Mouse (Mus musculus) lung, embryonic 14.5 days (tissue): ENCODE results near the gene Ppp1r12b. TPM values are rescaled to one million over a fixed set of nuclear protein-coding genes. Genes with fewer than 3 reads are reported as not detected.
A peak's percentile ranks its signal among the peaks of the same experiment; 100 is the strongest.

Experiments used
- ATAC-seq: fragments of 200-750 bp; cut with Nextera tagmentation; 2 replicates; pipeline ENCODE4 v1.8.0; 2017; ENCODE audit warnings: mild to moderate bottlenecking, moderate TSS enrichment, moderate library complexity; ENCODE audit not compliant: insufficient read depth
- DNase-seq: peaks from one replicate; pipeline ENCODE4 v3.0.0-alpha.2; 2015
- H3K27ac ChIP-seq: fragments of 300-500 bp; sonication (generic); 2 replicates; pipeline ENCODE4 v1.5.1; 2014; ENCODE audit warnings: low read depth, mild to moderate bottlenecking, moderate library complexity
- H3K27me3 ChIP-seq: fragments of 300-500 bp; sonication (generic); 2 replicates; pipeline ENCODE4 v1.6.1; 2014; ENCODE audit warnings: low read length, control low read depth; ENCODE audit not compliant: insufficient read depth
- H3K36me3 ChIP-seq: fragments of 300-500 bp; sonication (generic); 2 replicates; pipeline ENCODE4 v1.6.1; 2014; ENCODE audit warnings: control low read depth; ENCODE audit not compliant: insufficient read depth
- H3K4me1 ChIP-seq: fragments of 300-500 bp; sonication (generic); 2 replicates; pipeline ENCODE4 v1.6.1; 2014; ENCODE audit warnings: antibody characterized with exemption, control low read depth; ENCODE audit not compliant: insufficient read depth
- H3K4me2 ChIP-seq: fragments of 300-500 bp; sonication (generic); 2 replicates; pipeline ENCODE4 v1.6.1; 2014; ENCODE audit warnings: mild to moderate bottlenecking
- H3K4me3 ChIP-seq: fragments of 300-500 bp; sonication (generic); 2 replicates; pipeline ENCODE4 v1.5.1; 2014; ENCODE audit warnings: low read depth, low read length
- H3K9ac ChIP-seq: fragments of 300-500 bp; sonication (generic); 2 replicates; pipeline ENCODE4 v1.6.1; 2014
- H3K9me3 ChIP-seq: fragments of 300-500 bp; sonication (generic); 2 replicates; pipeline ENCODE4 v1.6.1; 2016; ENCODE audit warnings: low read depth, low read length, control low read depth
- CTCF ChIP-seq: IDR thresholded peaks from 2 replicates; pipeline ENCODE4 v1.5.1; 2016; ENCODE audit warnings: antibody characterized with exemption, low read depth
- WGBS: fragments of 180-500 bp; shearing (Covaris S2); extraction: QIAGEN DNeasy Blood & Tissue Kit; methylation state at CpG from one replicate; pipeline ENCODE4 v1.1.7; 2014; 5-methylcytosine and 5-hydroxymethylcytosine counted together
- polyA plus RNA-seq: library from polyadenylated mRNA; unstranded; fragments of >200 nt; fragmentation: Nextera tagmentation; extraction: Ambion mirVana; gene quantifications from 2 replicates; pipeline ENCODE4 v1.2.1, GENCODE M21; 2014

The Ppp1r12b gene
- polyA plus RNA-seq, 1 experiment from 2014 or later, result 11.5 TPM

DNA sequence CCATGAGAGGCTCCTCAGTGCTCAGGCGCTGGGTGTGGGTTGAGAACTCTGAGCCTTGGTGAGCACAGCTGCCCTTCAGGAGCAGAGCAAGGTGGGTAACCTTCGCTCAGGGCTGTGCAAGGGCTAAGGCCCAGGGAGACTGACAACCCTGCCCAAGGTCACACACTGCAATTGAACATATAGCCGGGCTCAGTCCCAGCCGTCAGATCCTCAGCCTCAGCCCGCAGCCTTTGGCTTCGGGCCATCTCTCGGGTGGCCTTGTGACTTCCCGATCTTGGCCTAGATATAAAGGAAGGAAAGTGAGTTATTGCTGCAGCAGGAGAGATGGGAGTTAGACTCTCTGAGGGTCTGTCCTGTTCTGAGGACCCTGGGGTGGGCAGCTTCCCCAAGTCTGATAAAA lies 228.5 kb downstream of the Ppp1r12b start:
- H3K27ac ChIP-seq, result no peak overlapping the region
- H3K9me3 ChIP-seq, result no peaks in the 10 kb centered on the region
- DNase-seq (peak; percentile 66), ATAC-seq (0 out of 2 replicates have a peak, but pooled peaks have one; percentile 35)
- no peak overlapping the region for H3K4me3 ChIP-seq
- no peak overlapping the region for H3K4me2 ChIP-seq
- H3K9ac ChIP-seq, result no peak overlapping the region
- 44% methylated on average over 8 of the region's 8 CpGs for WGBS
- no peaks in the 10 kb centered on the region for H3K36me3 ChIP-seq
- H3K27me3 ChIP-seq, result no peaks in the 10 kb centered on the region
- no peaks in the 10 kb centered on the region for H3K4me1 ChIP-seq
- no peak for TF ChIP-seq CTCF

DNA sequence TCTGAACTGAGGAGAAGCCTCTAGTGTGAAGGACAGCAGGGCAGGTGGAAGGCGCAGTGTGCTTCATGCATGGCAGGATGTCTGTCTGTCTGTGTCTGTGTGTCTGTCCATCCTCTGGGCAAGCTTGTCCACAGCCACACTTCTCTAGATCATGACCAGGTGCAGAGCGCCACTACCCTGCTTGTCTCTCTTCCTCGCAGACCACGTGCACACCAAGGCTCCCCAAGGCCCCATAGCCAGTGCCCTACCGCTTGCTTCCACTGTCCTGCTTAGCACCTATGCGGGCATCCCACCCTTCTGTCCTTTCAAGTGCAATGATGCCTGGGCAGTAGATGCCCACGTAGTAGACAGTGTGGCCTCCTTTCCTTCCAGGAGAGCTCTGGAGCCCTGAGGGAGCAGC lies 229.3 kb downstream of the Ppp1r12b start:
- Histone ChIP-seq H3K27ac (no peak overlapping the region), H3K9ac (no peak overlapping the region), H3K36me3 (no peaks in the 10 kb centered on the region), H3K9me3 (no peaks in the 10 kb centered on the region), H3K4me1 (no peaks in the 10 kb centered on the region), H3K27me3 (no peaks in the 10 kb centered on the region), H3K4me2 (no peak overlapping the region), H3K4me3 (no peak overlapping the region)
- ATAC-seq (no peak), DNase-seq (no peak)
- no peak for TF ChIP-seq CTCF
- WGBS, result 94% methylated on average over 7 of the region's 7 CpGs

DNA sequence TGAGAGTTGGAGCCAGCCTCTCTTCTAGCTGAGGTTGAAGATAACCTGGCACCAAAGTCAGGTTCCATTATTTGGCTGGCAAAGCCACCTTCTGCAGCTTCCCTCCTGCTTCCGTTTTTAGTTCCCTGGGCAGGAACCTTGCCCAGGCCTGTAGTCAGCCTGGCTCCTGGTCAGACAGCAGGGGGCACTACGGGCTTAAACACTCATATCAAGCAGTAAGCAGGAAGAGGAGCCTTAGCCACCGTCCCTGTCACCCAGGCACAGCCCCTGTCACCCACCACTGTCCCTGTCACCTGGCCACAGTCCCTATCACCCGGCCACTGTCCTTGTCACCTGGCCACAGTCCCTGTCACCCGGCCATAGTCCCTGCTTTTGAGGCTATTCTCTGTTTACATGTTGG lies 230.5 kb downstream of the Ppp1r12b start:
- 38% methylated on average over 5 of the region's 5 CpGs for WGBS
- Histone ChIP-seq H3K4me1 (no peaks in the 10 kb centered on the region), H3K4me2 (no peak overlapping the region), H3K36me3 (no peaks in the 10 kb centered on the region), H3K9ac (no peak overlapping the region), H3K9me3 (no peaks in the 10 kb centered on the region), H3K27ac (no peak overlapping the region), H3K4me3 (no peak overlapping the region), H3K27me3 (no peaks in the 10 kb centered on the region)
- DNase-seq, result peak; percentile 70
- ATAC-seq, result peak; percentile 54; the same call in 1 of the 2 replicates
- TF ChIP-seq CTCF, result peak; percentile 75

GRCm38 (mm10) chr1:134722891-134723290 lies 232.9 kb downstream of the Ppp1r12b start:
- H3K4me1 ChIP-seq, result no peaks in the 10 kb centered on the region
- whole genome bisulfite sequencing, result 86% methylated on average over 7 of the region's 7 CpGs

GRCm38 (mm10) chr1:134721486-134721885 lies 234.3 kb downstream of the Ppp1r12b start:
- Histone ChIP-seq H3K36me3 (no peaks in the 10 kb centered on the region), H3K4me2 (no peak overlapping the region), H3K9ac (no peak overlapping the region), H3K9me3 (no peaks in the 10 kb centered on the region), H3K4me3 (no peak overlapping the region), H3K27ac (no peak overlapping the region), H3K27me3 (0 out of 2 replicates have a peak, but pooled peaks cover 3% of the 10 kb centered on the region), H3K4me1 (no peaks in the 10 kb centered on the region)
- DNase-seq, result no peak
- 70% methylated on average over 5 of the region's 5 CpGs for WGBS
- no peak for TF ChIP-seq CTCF
- ATAC-seq, result no peak

More at GRCm38 (mm10) chr1:134722891-134723290, 232.9 kb downstream of the Ppp1r12b start:
- DNase-seq (no peak), ATAC-seq (no peak)
- 0 out of 2 replicates have a peak, but pooled peaks cover 3% of the 10 kb centered on the region for H3K27me3 ChIP-seq
- no peak overlapping the region for H3K4me2 ChIP-seq
- H3K4me3 ChIP-seq, result no peak overlapping the region
- H3K9me3 ChIP-seq, result no peaks in the 10 kb centered on the region
- no peak overlapping the region for H3K27ac ChIP-seq
- no peak for TF ChIP-seq CTCF
- no peak overlapping the region for H3K9ac ChIP-seq
- no peaks in the 10 kb centered on the region for H3K36me3 ChIP-seq

DNA sequence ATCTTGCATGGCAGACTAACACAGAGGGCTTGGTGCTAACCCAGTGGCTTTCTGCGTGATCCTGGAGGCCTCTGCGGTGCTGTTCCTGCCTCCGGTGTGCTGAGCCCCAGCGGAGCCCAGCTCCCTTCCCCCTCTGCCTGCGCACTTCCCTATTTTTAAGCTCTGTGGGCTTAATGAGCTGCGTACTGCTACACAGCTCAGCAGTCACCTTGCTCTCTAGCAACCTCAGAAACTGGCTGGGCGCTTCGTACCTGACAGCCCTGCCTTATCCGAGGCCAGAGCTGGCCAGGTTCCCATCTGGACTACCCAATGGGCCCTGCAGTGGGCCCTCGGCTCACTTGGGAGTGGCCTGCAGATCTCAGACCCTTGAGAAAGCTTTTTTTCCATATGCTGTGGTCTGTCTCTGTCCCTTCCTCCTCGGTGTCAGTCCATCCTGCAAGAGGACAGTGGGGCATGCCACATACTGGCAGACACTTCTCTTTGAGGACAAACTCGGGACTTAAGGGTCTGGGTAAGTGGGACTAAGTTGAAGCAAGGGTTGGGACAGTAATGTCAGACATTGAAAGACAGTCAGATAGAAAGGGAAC lies 235.9 kb downstream of the Ppp1r12b start:
- Histone ChIP-seq H3K9ac (no peak overlapping the region), H3K27ac (no peak overlapping the region), H3K9me3 (no peaks in the 10 kb centered on the region), H3K27me3 (0 out of 2 replicates have a peak, but pooled peaks cover 3% of the 10 kb centered on the region), H3K36me3 (no peaks in the 10 kb centered on the region), H3K4me3 (no peak overlapping the region), H3K4me1 (no peaks in the 10 kb centered on the region), H3K4me2 (no peak overlapping the region)
- DNase-seq (no peak), ATAC-seq (no peak)
- WGBS, result 64% methylated on average over 12 of the region's 12 CpGs
- TF ChIP-seq CTCF, result no peak

- Histone ChIP-seq H3K36me3 (no peaks in the 10 kb centered on the region), H3K4me3 (no peak overlapping the region), H3K27me3 (peaks cover 20% of the 10 kb centered on the region), H3K4me1 (no peaks in the 10 kb centered on the region), H3K9me3 (no peaks in the 10 kb centered on the region), H3K9ac (no peak overlapping the region), H3K27ac (no peak overlapping the region), H3K4me2 (no peak overlapping the region)
- no peak for TF ChIP-seq CTCF
- DNase-seq (no peak), ATAC-seq (no peak)
- 64% methylated on average over 5 of the region's 5 CpGs for WGBS
Observed at GRCm38 (mm10) chr1:134715092-134715491, 240.7 kb downstream of the Ppp1r12b start.
